Mouse (Mus musculus) heart, postnatal 0 days (tissue): ENCODE results near the gene Nvl.

Experiments
- CTCF ChIP-seq: IDR thresholded peaks from 2 replicates; pipeline ENCODE4 v1.5.1; 2016; ENCODE audit warnings: antibody characterized with exemption, control low read depth, low read depth
- EP300 ChIP-seq: IDR thresholded peaks from 2 replicates; pipeline ENCODE4 v1.6.1; 2016; ENCODE audit warnings: antibody characterized with exemption, low read depth

- TF ChIP-seq EP300, result no peak
- TF ChIP-seq CTCF, result no peak
Observed at GRCm38 (mm10) chr1:181188925-181189324, 44.9 kb upstream of the Nvl start.
